Mouse (Mus musculus) cerebellum, adult 2 months (tissue): ENCODE data around the gene Mettl23. TPM values are rescaled to one million over a fixed set of nuclear protein-coding genes. Genes with fewer than 3 reads are reported as not detected.

Experiments used
- DNase-seq, 2 experiments: peaks; one replicate each; pipeline ENCODE4 v3.0.0; 2021
- H3K27ac ChIP-seq: fragments of 200-500 bp; 2 replicates; pipeline ENCODE4 v1.5.1; 2012; ENCODE audit warnings: low read length, control low read depth, inconsistent platforms; ENCODE audit not compliant: insufficient read depth
- H3K27me3 ChIP-seq: fragments of 200-500 bp; 2 replicates; pipeline ENCODE4 v1.6.1; 2012; ENCODE audit warnings: inconsistent platforms, mild to moderate bottlenecking, low read length, moderate library complexity; ENCODE audit not compliant: control insufficient read depth, insufficient read depth
- H3K4me1 ChIP-seq: fragments of 200-500 bp; 2 replicates; pipeline ENCODE4 v1.6.1; 2011; ENCODE audit warnings: low read length; ENCODE audit not compliant: control insufficient read depth, insufficient read depth
- H3K4me3 ChIP-seq: fragments of 200-500 bp; replicated peaks from 2 replicates; pipeline ENCODE3; 2011; ENCODE audit warnings: mild to moderate bottlenecking, low read depth, low read length, control low read depth; ENCODE audit not compliant: insufficient read depth
- CTCF ChIP-seq: fragments of 200-500 bp; IDR thresholded peaks from 2 replicates; pipeline ENCODE4 v1.5.1; 2011; ENCODE audit warnings: low read depth, mild to moderate bottlenecking, control low read depth, low read length, moderate library complexity, borderline replicate concordance; ENCODE audit not compliant: insufficient read depth
- POLR2A ChIP-seq: fragments of 200-500 bp; IDR thresholded peaks from 2 replicates; pipeline ENCODE4 v1.6.1; 2011; ENCODE audit warnings: low read length, control low read depth, borderline replicate concordance; ENCODE audit not compliant: insufficient read depth
- WGBS: fragments of 180-500 bp; shearing (Covaris S2); methylation state at CpG from one replicate; pipeline ENCODE4 v1.1.7; 2018; 5-methylcytosine and 5-hydroxymethylcytosine counted together
- polyA plus RNA-seq: library from polyadenylated mRNA; depleted of rRNA; stranded (reverse); fragments of >200 nt; gene quantifications from 2 replicates; pipeline ENCODE4 v1.2.3, GENCODE M21; 2012

Gene Mettl23
- polyA plus RNA-seq, 1 experiment = 27.3 TPM

GRCm38 (mm10) chr11:116807938-116808606 is 35.0 kb upstream of the Mettl23 start:
- TF ChIP-seq POLR2A (no peak), CTCF (peak; percentile 87)
- no peaks in the 10 kb centered on the region for H3K27me3 ChIP-seq
- DNase-seq = peak; percentile 85 to 91
- 20% methylated on average over 7 of the region's 7 CpGs for WGBS
- H3K4me3 ChIP-seq = no peak overlapping the region
- no peak overlapping the region for H3K27ac ChIP-seq
- peaks cover 11% of the 10 kb centered on the region for H3K4me1 ChIP-seq

DNA sequence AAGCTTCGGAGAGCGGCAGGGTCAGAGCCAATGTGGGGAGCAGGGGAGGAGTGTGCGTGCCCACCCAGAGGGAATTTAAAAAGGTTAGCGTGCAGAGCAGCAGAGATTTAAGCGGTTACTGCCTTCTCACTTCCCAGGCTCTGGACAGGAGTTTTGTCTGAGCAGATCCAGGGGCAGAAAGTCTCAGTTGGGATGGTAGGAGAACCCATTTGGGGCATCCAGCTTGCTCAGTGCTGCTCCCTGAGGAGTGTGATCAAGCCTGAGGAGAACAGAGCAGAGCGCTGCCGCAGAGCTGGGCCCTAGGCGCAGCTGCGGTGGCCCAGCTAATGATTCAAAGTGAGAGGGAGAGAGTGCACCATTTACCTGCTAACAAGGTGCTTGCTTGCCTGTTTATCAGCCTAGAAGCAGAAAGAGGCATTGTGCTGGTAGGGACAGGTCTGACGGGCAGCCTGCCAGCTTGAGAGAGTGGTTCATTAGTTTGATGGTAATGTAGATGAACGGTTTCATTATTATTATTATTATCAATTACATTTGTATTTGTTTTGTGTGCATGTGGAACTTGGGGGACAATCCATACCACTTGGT is 34.2 kb upstream of the Mettl23 start:
- 53% methylated on average over 11 of the region's 11 CpGs for WGBS
- no peak for DNase-seq
- Histone ChIP-seq H3K4me3 (no peak overlapping the region), H3K4me1 (peaks cover 11% of the 10 kb centered on the region), H3K27me3 (no peaks in the 10 kb centered on the region), H3K27ac (no peak overlapping the region)
- TF ChIP-seq POLR2A (no peak), CTCF (no peak)

DNA sequence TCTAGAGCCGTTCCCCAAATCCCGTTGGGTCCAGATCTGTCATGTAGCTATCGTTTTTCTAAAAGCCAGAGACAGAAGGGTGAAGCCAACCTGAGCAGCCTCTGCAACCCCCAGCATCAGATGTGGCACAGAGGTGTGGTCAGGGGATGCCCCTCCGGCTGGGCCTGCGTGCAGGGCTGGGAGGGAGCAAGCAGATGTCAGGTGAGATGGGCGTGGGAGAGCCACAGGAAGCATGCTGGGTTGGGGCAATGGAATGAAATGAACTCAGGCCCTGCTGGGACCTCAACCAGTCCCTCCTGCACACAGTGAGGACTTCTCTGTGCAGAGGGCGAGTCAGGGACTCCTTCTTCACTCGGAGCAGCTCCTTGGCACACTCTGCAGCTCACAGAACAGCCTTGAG is 33.6 kb upstream of the Mettl23 start:
- H3K27me3 ChIP-seq = no peaks in the 10 kb centered on the region
- TF ChIP-seq CTCF = no peak
- TF ChIP-seq POLR2A = no peak
- H3K4me3 ChIP-seq = no peak overlapping the region
- no peak overlapping the region for H3K27ac ChIP-seq
- WGBS = 78% methylated on average over 8 of the region's 8 CpGs
- DNase-seq = no peak
- peaks cover 11% of the 10 kb centered on the region for H3K4me1 ChIP-seq

DNA sequence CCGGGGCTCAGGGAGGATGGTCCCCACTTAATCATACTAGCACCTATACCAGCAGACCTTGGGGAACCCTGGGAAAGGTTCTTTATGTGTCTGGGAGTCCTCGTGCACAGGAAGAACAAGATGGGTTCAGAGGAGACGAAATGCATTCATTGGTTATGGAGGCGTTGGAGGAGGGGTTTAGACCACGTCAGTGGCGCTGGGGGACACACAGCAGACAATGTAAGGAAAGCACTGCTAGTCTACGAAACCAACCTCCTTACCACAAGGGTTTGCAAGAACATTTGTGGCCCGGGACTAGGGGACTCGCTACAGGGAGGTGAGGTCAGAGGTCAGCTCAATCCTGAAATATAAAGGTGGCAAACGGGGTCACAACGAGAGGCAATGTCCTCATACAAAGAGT is 32.5 kb upstream of the Mettl23 start:
- Histone ChIP-seq H3K27me3 (no peaks in the 10 kb centered on the region), H3K4me3 (no peak overlapping the region), H3K4me1 (peaks cover 11% of the 10 kb centered on the region), H3K27ac (0 out of 2 replicates have a peak overlapping the region, but pooled peaks have one; percentile 10)
- TF ChIP-seq CTCF (no peak), POLR2A (no peak)
- 74% methylated on average over 11 of the region's 11 CpGs for WGBS
- DNase-seq = no peak

DNA sequence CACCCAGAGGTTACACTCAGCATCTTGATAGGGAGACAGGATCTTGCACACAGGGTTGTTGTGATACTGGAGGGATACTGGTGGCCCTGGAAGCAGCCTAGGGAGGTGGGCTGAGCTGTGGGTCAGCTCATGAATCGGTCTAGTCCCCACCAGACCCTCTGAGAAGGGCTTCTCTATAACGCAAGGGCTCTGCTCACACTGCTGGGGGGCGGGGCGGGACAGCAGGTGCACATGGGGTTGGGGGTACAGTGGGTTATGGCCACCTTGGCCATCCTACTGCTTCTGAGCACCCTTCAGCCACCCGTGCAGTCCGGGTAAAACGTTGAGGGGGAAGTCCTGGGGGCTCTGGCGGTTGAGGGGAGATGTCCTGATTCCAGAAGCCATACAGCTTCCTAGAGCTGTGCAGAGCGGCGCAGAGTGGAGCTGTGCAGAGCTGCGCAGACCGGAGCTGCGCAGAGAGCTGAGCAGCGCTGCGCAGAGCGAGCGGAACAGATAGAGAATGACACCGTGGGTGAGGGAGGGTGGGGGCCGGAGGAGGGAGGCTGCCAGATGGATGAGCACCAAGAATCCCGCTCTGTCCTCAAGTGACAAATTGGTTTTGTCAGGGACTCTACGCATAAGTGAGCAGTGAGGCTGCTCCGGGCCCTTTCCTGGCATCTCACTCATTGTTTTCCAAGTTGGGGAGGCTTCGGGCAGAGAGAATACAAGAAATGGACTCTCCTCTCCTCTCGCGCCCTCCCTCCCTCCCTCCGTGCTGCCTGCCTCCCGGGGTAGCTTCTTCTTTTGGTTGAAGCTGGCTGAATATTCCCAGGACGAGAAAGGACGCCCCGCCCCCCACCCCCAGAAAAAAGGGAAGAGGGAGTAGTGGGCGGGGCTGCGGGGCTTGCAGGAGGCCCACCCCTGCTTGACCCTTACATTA is 31.8 kb upstream of the Mettl23 start:
- TF ChIP-seq CTCF (no peak), POLR2A (peak; percentile 82)
- WGBS = 4% methylated on average over 29 of the region's 32 CpGs
- Histone ChIP-seq H3K27ac (0 out of 2 replicates have a peak overlapping the region, but pooled peaks have one; percentile 10), H3K4me1 (peaks cover 11% of the 10 kb centered on the region), H3K4me3 (peak overlapping the region; percentile 66), H3K27me3 (no peaks in the 10 kb centered on the region)
- DNase-seq = peak; percentile 78 to 82

GRCm38 (mm10) chr11:116812793-116813529 is 30.1 kb upstream of the Mettl23 start:
- DNase-seq = no peak
- TF ChIP-seq POLR2A = no peak
- no peak for TF ChIP-seq CTCF
- no peaks in the 10 kb centered on the region for H3K27me3 ChIP-seq
- H3K4me1 ChIP-seq = peaks cover 9% of the 10 kb centered on the region
- no peak overlapping the region for H3K27ac ChIP-seq
- no peak overlapping the region for H3K4me3 ChIP-seq
- WGBS = 72% methylated on average over 21 of the region's 21 CpGs

DNA sequence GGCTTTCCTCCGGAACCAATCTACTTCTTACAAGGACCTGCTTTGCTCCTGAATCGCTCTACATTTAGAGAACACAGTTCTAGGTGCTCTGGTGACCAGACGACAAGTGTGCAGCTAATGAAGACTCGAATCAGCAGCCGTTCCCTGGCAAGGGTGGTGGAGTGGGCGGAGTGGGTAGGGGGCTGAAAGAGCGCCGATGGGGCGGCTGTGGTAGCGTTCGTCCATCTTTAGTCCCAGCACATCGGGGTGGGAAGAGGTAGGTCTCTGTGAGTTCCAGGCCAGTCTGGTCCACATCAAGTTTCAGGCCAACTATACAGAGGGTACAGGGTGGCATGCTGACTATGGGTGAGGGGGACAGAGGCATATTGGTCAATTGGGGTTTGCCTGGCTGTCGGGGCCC is 29.5 kb upstream of the Mettl23 start:
- Histone ChIP-seq H3K4me1 (peaks cover 10% of the 10 kb centered on the region; the same call in 1 of the 2 replicates), H3K4me3 (no peak overlapping the region), H3K27ac (no peak overlapping the region)

More for the DNA sequence above, 29.5 kb upstream of the Mettl23 start:
- no peak for DNase-seq
- TF ChIP-seq CTCF (no peak), POLR2A (no peak)
- 74% methylated on average over 13 of the region's 13 CpGs for WGBS
- no peaks in the 10 kb centered on the region for H3K27me3 ChIP-seq
